Mouse (Mus musculus) layer of hippocampus, postnatal 36 days (tissue): ENCODE results near the gene Vsig10. TPM values are rescaled to one million over a fixed set of nuclear protein-coding genes. Genes with fewer than 3 reads are reported as not detected.
A peak's percentile ranks its signal among the peaks of the same experiment; 100 is the strongest.
"Not testable (repeated sequence)": the region's sequence is repeated elsewhere in the genome, so short reads cannot be mapped to it uniquely, and the experiment has no call there.

Source experiments
- DNase-seq, 2 experiments: peaks; one replicate each; pipeline ENCODE4 v3.0.0; 2022
- total RNA-seq, 2 experiments: library from RNA; stranded (reverse); gene quantifications; 2 replicates each; pipeline ENCODE4 v1.2.3; 2021

Gene Vsig10
- total RNA-seq, 2 experiments from 2014 or later: 1.9 to 2.6 TPM

DNA sequence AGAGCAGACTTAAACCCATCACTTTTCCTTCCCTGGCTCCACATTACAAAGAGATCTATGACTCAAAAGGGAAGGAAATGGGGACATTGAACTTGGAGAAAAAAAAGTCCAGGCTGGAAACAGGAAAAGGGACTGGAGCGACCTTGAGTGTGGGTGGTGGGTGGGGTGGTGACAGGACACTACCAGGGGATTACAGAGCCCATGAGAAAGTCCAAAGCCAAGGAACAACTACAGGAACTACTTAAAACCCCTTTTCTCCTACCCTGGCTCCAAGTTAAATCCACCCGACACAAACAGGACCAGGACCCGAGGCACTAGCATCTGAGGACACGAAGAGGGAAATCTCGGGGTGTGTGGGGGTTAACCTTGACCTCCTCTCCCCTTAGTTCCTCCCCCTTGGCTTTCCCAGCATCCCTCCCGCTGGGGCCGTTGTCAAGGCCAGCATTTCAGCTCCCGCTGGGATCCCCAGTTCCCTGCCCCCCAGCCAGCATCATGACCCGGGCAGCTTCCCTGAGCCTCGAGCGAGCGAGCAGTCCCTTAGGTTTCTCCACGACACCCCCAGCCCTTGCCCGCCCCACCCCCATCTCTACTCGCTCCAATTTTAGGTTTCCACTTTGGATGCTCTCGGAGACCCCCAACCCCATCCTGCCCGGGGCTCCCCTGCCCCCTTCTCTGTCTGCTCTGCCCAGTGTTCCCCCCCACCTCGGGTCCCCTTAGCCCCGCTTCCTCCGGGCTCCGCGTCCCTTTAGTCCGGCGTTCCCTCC, 37.7 kb downstream of the Vsig10 start:
- peak; percentile 36 to 46 for DNase-seq

DNA sequence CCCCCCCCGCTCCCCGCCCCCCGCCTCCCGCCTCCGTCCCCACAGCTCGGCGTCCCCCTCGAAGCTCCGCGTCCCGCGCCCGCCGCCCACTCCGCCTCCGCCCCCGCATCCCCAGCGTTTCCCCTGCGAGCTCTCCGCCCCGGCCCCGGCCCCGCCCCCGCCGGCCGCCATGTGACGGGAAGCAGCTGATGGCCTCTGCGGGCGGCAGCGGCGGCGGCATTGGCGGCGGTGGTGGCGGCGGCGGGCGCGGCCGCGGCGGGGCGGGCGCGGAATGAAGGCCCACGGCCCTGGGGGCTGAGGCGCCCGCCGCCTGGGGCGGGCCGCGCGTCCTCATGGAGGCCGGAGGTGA, 38.2 kb downstream of the Vsig10 start, which contains the start of gene Wsb2:
Wsb2 (plus strand) TSS at position 176 of the 349 bp plus-strand sequence.
- DNase-seq: peak; percentile 68 to 79

DNA sequence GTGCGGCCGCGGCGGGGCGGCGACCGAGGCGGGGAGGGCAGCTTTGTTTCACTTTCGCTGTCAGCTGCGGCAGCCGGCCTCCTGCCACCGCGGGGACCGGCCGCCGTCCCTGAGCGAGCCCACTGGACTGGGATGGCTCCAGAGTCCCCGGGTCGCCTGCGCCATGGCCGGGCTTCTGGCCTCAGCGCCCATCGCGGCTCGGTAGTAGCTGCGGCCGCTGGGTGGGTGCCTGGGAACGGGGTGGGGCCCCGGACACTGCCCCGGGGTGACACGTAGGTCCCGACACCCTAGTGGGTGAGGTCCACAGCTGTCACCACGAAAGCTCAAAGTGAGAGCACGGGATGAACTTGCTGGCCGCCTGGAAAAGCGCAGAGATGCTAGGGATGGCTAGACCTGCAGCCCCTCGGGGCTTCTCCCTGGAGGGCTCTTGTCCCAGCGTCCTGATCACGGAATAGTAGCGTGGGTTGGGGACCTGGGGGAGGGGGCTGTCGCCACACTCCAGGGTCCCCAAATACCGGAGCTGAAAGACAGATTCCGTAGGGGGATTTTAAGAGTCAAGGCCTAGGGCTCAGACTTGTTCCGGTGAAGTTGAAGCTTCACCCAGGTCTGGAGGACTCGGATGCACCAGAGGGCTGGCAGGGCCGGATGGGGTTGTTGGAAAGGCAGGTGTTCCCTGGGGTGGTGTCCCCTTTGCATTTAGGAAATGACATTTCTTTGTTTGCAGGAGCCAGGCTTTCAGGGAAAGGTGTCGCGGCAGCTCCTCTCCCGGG, 38.8 kb downstream of the Vsig10 start:
- DNase-seq: peak; percentile 29 to 49

DNA sequence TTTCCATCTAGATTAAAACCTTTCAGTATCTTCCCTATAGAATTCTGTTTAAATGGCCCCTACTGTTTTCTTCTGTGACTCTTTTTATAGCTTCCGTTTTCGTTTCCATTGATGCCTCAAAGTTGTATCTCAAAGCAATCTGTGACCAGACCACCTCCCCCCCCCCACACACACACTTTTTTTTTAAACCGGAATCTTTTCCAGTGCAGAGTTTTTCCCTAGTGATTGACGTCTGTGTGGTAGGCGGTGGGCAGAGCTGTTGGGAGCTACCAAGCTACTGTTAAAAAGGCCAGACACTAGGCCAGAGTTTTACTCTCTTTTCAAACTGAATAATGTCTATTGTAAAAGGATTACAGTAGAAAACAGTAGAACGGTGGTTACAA, 39.4 kb downstream of the Vsig10 start:
- DNase-seq: no peak

DNA sequence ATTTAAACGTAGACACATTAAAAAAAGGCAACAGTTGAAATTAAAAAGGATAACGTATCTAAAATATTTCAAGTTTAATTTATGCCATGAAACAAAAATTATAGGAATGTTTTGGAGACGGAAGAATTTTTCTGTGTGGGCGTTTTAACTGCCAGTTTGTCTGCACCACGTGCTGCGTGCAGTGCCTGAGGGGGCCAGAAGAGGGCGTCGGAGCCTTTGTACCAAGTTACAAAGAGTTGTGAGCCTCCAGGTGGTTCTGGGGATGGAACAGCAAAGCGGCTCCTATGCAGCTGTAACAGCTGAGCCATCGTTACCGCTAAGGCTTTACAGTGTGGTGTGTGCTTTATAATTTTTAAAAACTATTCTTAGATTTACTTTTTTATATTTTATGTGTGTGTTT, 39.8 kb downstream of the Vsig10 start:
- DNase-seq: peak; percentile 71 to 73

DNA sequence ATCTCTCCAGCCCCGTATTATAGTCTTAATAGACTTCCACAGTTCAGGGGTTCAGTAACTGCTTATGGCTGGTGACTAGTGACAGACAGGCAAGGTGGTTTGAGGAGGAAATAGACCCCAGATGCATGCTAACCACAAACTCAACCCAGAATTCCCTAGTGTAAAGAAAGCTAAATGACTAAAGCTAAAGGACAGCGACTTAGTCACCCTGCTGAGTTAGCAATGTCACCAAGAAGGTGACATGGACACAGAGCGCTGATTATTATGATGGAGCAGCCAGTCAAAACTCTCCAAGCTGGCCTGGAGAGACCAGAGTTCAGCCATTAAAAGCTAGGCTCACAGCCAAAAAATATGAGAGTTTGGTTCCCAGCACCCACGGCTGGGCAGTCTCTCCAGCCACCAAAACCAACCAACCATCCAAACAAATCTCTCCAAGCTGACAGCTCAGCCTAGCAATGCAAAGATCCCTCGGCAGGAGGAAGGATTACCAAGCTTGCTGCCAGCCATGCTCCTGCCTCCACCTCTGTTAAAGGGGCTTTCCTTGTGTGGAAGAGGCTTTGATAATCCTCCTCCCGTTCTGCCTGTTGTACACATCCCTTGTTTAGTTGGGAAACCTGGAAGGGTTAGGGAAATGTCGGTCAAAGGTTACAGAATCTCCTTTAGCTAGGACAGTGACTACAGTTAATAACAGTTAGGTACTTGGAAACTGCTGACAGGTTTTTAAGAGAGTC, 40.8 kb downstream of the Vsig10 start:
- no peak for DNase-seq

DNA sequence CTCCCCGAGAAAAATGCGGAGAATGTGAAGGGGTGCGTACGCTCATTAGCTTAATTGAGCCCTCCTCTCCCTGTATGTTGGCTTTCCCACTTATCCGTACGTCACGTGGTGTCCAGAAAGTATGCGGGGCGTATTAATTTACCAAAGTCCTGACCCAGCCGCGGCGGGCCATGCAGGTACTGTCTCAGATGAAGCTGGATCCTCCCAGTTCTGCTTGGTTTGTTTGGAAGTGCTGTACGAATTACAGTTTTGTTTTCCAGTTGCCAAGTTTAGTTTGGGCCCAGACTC, 41.3 kb downstream of the Vsig10 start:
- no peak for DNase-seq

DNA sequence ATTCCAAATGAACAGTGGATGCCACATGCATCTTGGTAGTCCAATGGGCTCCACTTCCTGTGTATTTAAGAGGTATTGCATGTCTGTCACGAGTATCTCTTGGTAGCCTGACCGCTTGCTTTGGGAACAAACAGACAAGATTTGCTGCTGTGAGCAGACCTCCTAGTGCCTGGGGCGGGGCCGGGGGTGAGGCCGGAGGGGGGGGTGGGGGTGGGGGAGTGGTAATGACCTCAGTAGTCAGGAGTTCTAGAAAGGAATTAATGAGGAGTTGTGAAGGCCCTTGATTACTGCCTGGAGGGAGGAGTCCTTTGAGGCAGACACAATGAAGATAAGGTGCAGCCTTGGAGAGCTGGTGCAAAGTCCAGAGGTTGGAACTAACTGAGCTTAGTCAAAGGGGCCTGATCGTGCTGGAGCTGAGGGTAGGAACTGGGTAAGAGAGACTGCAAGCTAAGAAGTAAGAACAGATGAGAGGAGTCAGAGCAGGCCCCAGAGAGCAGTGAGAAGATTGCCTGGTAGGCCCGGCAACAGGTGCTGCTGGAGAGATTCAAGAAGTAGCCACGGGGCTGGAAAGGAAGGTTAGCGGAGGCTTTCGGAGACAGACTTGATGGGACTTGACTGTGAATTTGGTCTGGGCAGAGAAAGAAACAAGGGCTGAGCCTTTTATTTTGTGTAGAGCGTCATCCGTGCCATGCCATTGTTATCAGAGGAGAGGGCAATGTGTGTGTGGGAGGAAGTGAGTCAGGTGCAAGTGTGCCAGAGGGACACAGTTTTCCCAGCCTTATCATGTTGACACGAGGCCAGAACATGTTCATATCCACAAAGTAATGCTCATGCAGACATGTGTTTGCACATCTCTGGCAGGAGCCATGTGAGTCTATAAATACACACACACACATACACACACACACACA, 42.0 kb downstream of the Vsig10 start:
- no peak for DNase-seq

DNA sequence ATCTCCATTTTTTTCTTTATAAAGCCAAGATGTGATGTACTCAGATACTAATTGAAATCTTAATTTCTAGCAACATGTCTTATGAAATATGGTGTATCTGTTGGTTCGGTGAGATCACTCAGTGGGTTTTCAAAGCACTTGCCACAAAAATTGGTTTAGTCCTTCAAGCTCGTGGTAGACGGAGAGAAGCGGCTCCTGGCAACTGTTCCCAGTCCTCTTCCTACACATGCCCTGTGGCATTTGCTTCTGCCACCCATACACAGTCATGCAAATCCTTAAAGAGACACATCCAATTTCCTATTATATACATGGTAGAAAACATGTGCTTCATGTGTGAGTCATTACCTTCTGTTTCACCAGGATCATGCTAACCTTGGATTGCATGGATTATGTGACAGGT, 42.7 kb downstream of the Vsig10 start:
- no peak for DNase-seq

DNA sequence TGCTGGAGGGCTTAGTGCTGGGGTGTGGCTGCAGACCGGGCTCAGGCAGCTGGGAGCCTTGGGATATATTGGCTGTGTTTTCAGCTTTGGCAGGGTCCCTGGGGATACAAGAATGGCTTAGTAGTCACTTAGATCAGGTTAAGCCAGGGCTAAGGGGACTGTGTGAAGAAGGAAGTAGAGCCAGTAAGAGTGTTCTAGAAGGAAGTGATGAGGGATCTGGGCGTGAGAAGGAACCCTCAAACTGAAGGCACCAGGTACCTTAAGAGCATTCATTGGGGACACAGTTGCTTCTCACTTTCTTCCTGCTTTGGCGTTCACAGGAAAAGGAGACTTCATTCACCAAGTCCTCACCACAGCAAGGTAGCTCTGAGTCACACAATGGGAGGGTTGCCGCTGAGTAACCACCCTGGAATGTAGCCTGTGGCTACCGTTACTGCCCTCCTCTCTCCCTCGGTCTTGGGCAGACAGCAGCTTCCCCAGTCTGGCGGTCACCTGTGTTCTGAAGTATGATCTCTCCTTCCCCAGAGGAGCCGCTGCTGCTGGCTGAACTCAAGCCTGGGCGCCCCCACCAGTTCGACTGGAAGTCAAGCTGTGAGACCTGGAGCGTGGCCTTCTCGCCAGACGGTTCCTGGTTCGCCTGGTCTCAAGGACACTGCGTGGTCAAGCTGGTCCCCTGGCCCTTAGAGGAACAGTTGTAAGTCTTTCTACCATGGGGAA, 44.3 kb downstream of the Vsig10 start:
- DNase-seq: no peak

DNA sequence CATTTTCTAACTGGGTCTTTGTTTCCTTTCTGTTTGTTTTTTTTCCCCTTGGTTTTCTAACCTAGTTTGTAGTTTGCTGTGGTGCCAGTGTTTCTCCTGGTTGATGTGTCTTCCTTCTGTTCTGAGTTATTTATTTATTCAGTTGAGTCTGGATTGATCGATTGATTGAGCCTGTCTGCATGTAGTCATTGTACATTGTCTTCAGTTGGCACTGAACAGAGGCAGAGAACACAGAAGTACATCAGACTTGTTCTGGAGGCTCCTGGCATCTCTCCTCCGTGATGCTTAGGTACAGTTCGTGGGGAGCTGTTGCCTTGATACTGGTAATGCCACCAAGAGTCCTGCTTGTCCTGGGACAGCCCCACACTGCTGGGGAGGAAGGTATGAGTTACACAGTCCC, 45.9 kb downstream of the Vsig10 start:
- no peak for DNase-seq

DNA sequence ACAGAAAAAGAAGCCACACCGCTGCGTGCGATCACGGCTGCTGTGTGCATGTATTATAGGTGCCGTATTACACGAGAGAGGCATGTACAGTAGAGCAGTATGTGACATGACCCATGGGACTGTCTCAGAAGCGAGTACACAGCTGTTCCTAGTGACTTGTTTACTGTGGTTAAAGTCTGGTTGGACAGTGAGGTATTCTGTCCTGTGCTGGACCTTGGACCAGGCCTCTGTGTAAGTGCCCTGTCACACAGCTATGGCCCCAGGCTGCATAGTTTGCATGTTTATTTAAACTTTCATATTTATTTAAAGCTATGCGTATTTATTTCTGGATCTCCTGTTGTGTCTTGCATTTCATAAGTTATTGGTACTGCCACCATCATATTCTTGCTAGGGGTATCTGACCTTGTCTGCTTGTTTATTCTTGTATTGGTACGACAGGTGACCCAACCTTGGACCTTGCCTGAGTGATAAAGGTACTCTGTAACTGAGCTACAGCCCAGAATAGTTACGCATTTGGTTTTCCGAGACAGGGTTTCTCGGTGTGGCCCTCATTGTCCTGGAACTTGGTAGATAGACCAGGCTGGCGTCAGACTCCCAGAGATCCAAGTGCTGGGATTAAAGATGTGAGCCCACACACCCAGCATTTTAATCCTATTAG, 47.1 kb downstream of the Vsig10 start:
- no peak for DNase-seq

DNA sequence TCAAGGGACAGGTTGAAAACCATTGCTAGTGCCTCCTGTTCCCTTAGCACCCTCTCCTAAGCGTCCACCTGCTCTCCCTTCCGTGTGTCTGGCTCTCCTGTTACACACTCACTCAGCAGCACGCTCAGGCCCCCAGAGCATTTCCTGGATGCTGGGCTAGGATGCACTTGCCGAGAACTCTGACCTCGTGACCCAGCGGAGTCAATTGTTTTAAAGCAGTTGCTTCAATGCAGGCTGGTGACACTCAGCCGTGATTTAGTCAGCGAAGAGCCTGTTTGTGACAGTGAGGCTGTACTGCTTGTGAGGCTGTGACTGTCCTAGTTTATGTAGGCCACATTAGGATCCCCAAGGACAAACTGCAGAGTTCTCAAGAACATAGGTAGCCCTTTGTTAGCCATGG, 48.3 kb downstream of the Vsig10 start:
- no peak for DNase-seq

DNA sequence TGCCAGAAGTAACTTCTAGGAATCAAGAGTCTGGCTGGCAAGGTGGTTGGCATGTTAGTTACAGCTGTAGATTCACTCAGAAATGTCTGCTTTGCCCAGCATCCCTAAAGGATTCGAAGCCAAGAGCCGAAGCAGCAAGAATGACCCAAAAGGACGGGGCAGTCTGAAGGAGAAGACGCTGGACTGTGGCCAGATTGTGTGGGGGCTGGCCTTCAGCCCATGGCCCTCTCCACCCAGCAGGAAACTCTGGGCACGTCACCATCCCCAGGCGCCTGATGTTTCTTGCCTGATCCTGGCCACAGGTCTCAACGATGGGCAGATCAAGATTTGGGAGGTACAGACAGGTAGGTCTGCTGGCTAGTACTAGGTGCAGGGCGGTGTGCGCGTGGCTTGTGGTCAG, 51.7 kb downstream of the Vsig10 start:
- DNase-seq: no peak

DNA sequence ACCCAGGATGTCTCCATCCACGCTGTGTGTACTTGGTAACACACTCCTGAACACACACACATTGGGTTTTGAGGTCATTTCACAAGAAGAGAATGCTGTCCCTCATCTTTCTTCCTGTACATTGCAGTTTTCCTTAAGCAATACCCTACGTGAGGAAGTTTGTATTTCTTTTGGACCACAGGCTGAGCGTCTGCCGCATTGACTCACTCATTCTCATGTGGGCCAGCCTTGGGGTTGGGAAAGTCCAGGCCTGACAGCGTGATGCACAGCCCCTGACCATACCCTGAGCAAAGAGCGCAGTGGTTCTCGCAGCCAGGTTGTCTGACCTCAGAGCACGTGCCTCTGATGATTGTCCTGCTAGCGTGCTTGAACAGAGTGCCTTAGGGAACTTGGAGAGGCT, 54.5 kb downstream of the Vsig10 start:
- DNase-seq: no peak

DNA sequence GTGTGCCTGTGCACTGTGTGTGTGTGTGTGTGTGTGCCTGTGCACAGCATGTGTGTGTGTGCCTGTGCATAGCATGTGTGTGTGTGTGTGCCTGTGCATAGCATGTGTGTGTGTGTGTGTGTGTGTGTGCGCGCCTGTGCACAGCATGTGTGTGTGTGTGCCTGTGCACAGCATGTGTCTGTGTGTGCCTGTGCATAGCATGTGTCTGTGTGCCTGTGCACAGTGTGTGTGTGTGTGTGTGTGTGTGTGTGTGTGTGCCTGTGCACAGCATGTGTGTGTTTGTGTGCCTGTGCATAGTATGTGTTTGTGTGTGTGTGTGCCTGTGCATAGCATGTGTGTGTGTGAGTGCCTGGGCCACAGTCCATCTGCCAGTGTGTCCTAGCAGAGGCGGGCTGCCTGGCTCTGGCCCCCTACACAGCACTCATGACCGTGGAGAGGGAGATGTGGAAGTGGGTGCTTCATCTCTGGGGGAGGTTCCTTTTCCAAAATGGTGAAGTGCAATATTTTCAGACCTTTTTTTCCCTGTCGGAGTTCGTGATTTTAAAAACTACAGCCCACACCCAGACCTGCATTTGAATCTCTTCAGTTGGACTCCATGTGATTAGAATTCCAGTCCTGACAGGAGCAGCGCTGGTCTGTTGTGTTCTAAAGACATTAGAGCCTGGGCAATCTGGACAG, 55.6 kb downstream of the Vsig10 start:
- DNase-seq: no peak

DNA sequence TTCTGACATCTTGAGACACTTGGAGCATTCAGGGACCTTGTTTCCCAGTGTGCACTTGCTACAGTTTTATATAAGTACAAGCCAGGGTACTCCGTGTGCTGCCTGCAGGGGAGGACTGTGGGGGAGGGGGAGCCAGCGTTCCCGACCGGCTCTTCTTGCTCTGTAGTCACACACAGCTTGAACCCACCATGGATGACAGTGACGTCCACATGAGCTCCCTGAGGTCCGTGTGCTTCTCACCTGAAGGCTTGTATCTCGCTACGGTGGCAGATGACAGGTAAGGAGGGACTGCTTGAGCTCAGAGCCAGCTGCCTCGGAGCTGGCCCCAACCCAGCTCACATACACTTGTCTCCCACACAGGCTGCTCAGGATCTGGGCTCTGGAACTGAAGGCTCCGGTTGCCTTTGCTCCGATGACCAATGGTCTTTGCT, 57.5 kb downstream of the Vsig10 start:
- DNase-seq: no peak

DNA sequence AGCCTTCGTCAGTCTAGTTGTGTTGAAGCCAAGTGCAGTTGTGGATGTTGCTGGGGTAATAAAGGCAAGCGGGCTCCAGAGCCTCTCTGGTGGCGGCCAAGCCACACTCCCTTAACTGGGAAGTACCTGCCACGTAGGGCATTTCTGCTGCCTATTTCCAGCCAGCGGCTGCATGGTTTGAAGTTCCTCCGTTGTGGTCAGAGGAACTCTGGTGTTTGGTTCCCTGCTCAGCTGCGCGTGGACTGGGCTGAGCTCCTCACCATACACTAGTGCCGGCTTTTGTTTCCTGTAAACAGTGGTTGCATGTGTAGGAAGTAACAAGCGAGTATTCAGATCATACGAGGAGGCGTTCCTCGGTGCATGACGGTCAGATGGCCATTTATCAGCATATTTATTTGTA, 58.8 kb downstream of the Vsig10 start:
- not testable (repeated sequence) for DNase-seq

DNA sequence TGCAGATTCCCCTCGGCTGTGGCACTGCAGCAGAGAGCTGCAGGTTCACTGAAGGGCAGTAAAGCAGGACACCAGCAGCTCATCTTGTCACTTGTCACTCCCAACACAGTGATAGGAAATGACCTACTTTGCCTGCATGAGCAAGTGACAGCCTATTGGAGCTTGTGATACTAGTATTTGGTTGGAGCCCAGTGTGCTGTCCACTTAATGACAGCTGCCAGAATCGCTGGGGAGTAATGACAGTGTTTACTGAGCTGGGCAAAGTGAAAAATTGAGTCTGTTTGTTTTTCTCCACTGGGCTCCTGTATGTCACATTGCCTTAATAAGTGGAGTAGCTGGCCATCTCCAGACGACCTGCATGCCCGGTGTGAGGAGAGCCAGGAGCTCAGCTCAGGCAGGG, 61.3 kb downstream of the Vsig10 start:
- no peak for DNase-seq

DNA sequence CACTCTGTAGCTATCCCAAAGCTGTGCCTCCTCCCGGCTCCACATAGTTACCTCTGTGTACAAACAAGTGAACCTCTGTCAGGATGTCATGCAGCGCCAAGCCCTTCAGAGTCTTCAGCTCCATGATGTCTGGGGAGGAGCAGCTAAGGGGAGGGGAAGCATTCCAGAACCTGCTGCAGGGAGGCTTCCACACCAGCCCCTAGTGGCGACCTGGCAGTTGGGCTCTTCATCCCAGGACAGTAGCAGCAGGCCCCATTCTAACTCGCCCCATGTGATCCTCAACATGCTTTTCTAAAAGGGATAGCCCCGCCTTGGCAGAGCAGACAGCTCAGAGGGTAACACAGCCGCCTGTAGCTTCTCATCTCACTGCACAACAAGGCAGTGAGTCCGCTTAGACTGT, 62.9 kb downstream of the Vsig10 start:
- DNase-seq: no peak

DNA sequence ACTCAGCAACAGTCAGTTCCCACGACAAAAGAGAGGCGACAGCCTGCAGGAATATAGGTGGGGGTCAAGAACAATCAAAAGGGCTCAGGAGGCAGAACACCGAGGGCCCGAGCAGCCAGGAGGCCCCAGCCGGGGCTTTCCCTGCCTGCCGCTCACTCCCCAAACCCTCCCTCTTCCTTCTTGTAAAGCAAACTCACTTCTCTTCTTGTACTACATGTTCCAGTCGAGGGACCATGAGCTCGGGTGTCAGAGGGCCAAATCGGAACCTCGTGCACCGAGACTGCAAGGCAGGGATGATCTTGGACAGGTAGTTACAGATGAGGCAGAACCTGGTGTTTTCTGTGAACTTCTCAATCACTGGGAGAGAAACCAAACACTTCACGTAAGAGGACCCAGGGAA, 64.3 kb downstream of the Vsig10 start:
- no peak for DNase-seq
